21 mouse cellular contexts compared by ENCODE assay signal in genomic region chr11:63975260-63975899, GRCm38 (mm10). TPM values are rescaled to one million over a fixed set of nuclear protein-coding genes. Genes with fewer than 3 reads are reported as not detected.
DNase-seq lines count a peak whose midpoint lies in the region; ATAC-seq and TF ChIP-seq lines count a peak whose summit lies in the region.
"Had no signal": no experiment of that assay in that cellular context is flagged by ENCODE, and none has a peak within 500 bp of the region (broad histone marks: within the 10 kb centered on the region; RNA-seq: fewer than 3 reads in every experiment).

No protein-coding gene starts in this region.

- no peak for TF ChIP-seq CTCF in liver, adult 2 months (IDR thresholded peaks at IDR 0.05; ENCODE audit: low read depth, low read length)
- no peak for TF ChIP-seq CTCF in left cerebral cortex, adult 2 months (IDR thresholded peaks at IDR 0.05)

- peaks cover 2% of the 10 kb centered on the region; the same call in 1 of the 2 replicates for H3K36me3 ChIP-seq in liver, adult 2 months (ENCODE audit: control insufficient read depth, insufficient read depth, low read length)
- peaks cover 28% of the 10 kb centered on the region for H3K36me3 ChIP-seq in heart, embryonic 12.5 days
- H3K36me3 ChIP-seq: midbrain, embryonic 12.5 days had no signal

- DNase-seq in liver, adult 2 months (ENCODE audit: extremely low read depth, low read depth, low spot score) = no peak
- no peak for DNase-seq in liver
- peak; percentile 61 for DNase-seq in CD4-positive, CD25-positive, alpha-beta regulatory T cell, adult 2 months (ENCODE audit: low read depth, low spot score)
- DNase-seq in induced T-regulatory cell, adult 2 months (ENCODE audit: low read depth) = peak; percentile 69
- DNase-seq in left cerebral cortex, adult 2 months (ENCODE audit: extremely low spot score in 1 of 2, low spot score in 2 of 2) = no peak
- no peak for DNase-seq in left cerebral cortex, postnatal 4 days
- DNase-seq: adrenal gland, adult 8-10 months; cerebellum, adult 9-10 months; gastrocnemius, postnatal 14 days; kidney, adult 8-10 months; kidney, postnatal 36 days; lung, adult 18-20 months; lung, postnatal 36 days; thymus, postnatal 36 days had no signal

- no peak overlapping the region for H3K9ac ChIP-seq in liver, adult 2 months (ENCODE audit: low read depth, low read length)
- no peak overlapping the region for H3K9ac ChIP-seq in heart, embryonic 12.5 days
- H3K9ac ChIP-seq: embryonic facial prominence, embryonic 12.5 days; limb, embryonic 12.5 days; midbrain, embryonic 12.5 days had no signal

- H3K4me1 ChIP-seq in liver, adult 2 months (ENCODE audit: control insufficient read depth, insufficient read depth, low read length) = peaks cover 2% of the 10 kb centered on the region; the same call in 1 of the 2 replicates
- peaks cover 9% of the 10 kb centered on the region for H3K4me1 ChIP-seq in heart, embryonic 12.5 days (replicated peaks)
- H3K4me1 ChIP-seq: embryonic facial prominence, embryonic 12.5 days had no signal

- no peaks in the 10 kb centered on the region for H3K27me3 ChIP-seq in liver, adult 2 months (ENCODE audit: control insufficient read depth, insufficient read depth, low read length)
- H3K27me3 ChIP-seq in heart, embryonic 12.5 days (replicated peaks) = no peaks in the 10 kb centered on the region
- H3K27me3 ChIP-seq: embryonic facial prominence, embryonic 12.5 days; midbrain, embryonic 12.5 days had no signal

- intact Hi-C loops in left cerebral cortex, adult 2 months (cut with DNase I) = no loop called here
- intact Hi-C loops in left cerebral cortex, postnatal 4 days (cut with DNase I) = no loop called here

- 80% methylated on average over 13 of the region's 13 CpGs for WGBS in liver, adult 2 months
- 71% methylated on average over 13 of the region's 13 CpGs for WGBS in heart, embryonic 12.5 days

- no peak overlapping the region for H3K4me2 ChIP-seq in heart, embryonic 12.5 days
- H3K4me2 ChIP-seq: embryonic facial prominence, embryonic 12.5 days; limb, embryonic 12.5 days; midbrain, embryonic 12.5 days had no signal

- ATAC-seq in monocyte, adult 5-6 weeks (replicated peaks; ENCODE audit: insufficient number of reproducible peaks, low FRiP score, low TSS enrichment, poor library complexity, severe bottlenecking) = peak; percentile 25; the same call in 1 of the 2 replicates
- no peak for ATAC-seq in heart, embryonic 12.5 days (ENCODE audit: insufficient number of reproducible peaks, low FRiP score)
- ATAC-seq: forebrain, embryonic 14.5 days had no signal

- no peaks in the 10 kb centered on the region for H3K9me3 ChIP-seq in heart, embryonic 12.5 days (replicated peaks)
- H3K9me3 ChIP-seq: embryonic facial prominence, embryonic 12.5 days; limb, embryonic 12.5 days; midbrain, embryonic 12.5 days had no signal

- TF ChIP-seq POLR2A in liver, adult 2 months (IDR thresholded peaks at IDR 0.05; ENCODE audit: extremely low read depth, insufficient read depth, low read length) = no peak

- no peaks in the 10 kb centered on the region for H3K79me2 ChIP-seq in liver, adult 2 months (ENCODE audit: control insufficient read depth, insufficient read depth, low read length)

- H3K27ac ChIP-seq in liver, adult 2 months (replicated peaks; ENCODE audit: insufficient read depth, low read depth, low read length) = peak overlapping the region; percentile 19; the same call in 1 of the 2 replicates
- H3K27ac ChIP-seq in left cerebral cortex, adult 2 months = no peak overlapping the region
- H3K27ac ChIP-seq in heart, embryonic 12.5 days (ENCODE audit: poor library complexity, severe bottlenecking) = no peak overlapping the region
- H3K27ac ChIP-seq: embryonic facial prominence, embryonic 12.5 days; limb, embryonic 12.5 days; midbrain, embryonic 12.5 days had no signal

- no peak overlapping the region for H3K4me3 ChIP-seq in liver, adult 2 months (ENCODE audit: insufficient read depth, low read depth, low read length)
- no peak overlapping the region for H3K4me3 ChIP-seq in left cerebral cortex, adult 2 months
- H3K4me3 ChIP-seq in heart, embryonic 12.5 days = no peak overlapping the region
- H3K4me3 ChIP-seq: embryonic facial prominence, embryonic 12.5 days; erythroblast, embryonic 14.5 days; limb, embryonic 12.5 days; midbrain, embryonic 12.5 days had no signal

RNA-seq across cellular contexts. Expression of gene Hs3st3b1, which starts 53.3 kb away (rescaled TPM):
- total RNA-seq in liver, adult 2 months (2014; rRNA removed) = 38.5 and 45.6 TPM in 2 replicates
- polyA plus RNA-seq in liver, adult 2 months (2012; rRNA removed) = 57.5 and 57.7 TPM in 2 replicates
- 16.4 to 32.5 TPM (median 17.9 TPM) in 3 replicates for total RNA-seq in monocyte, adult 5-6 weeks (2017)
- total RNA-seq in left cerebral cortex, adult 2 months (2021) = 1 to 10 TPM; 1.1 to 1.2 TPM
- polyA plus RNA-seq in heart, embryonic 12.5 days (2016; fragmentation: Nextera tagmentation; extraction: Ambion mirVana) = 3.9 and 4.6 TPM in 2 replicates
- total RNA-seq in left cerebral cortex, postnatal 4 days (2021) = 1 to 10 TPM; 1.6 to 1.9 TPM

Comparison
In these comparisons a context has a peak if more than half of its experiments do, and no peak if none do; other contexts are left out.
1. DNase-seq: peak in CD4-positive, CD25-positive, alpha-beta regulatory T cell, adult 2 months (single experiment) and induced T-regulatory cell, adult 2 months (single experiment); none in liver, adult 2 months (single experiment), liver (single experiment), left cerebral cortex, adult 2 months (0 of 2) and left cerebral cortex, postnatal 4 days (single experiment).